Mouse (Mus musculus) thymus, adult 18-20 months (tissue): Measurements from ENCODE around the gene Kif1b.
"Not testable (repeated sequence)": the region's sequence is repeated elsewhere in the genome, so short reads cannot be mapped to it uniquely, and the experiment has no call there.

Experiments
- DNase-seq, 2 experiments: peaks; one replicate each; pipeline ENCODE4 v3.0.0; 2022; ENCODE audit warnings: mixed read lengths in 2 of 2

Kif1b gene

GRCm38 (mm10) chr4:149263218-149263617 lies 44.3 kb downstream of the Kif1b start:
- DNase-seq, result no peak

DNA sequence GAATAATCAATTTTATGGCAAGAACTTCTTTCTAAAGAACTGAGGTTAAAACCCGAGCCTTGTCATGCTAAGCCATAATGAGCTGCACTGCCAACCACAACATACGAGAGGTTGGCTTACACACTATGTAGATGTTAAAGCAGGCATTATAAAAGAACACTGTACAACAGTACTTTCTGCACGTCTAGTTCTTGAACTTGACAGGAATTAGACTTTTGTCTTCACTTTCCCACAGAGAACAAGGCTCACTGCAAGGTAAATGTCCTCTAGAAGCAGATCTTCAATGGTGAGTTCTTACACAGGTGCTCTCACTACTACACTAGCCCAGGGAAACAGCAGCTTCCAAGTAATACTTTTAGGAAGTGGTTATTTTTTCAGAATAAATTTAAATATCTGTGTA lies 46.0 kb downstream of the Kif1b start:
- no peak for DNase-seq

DNA sequence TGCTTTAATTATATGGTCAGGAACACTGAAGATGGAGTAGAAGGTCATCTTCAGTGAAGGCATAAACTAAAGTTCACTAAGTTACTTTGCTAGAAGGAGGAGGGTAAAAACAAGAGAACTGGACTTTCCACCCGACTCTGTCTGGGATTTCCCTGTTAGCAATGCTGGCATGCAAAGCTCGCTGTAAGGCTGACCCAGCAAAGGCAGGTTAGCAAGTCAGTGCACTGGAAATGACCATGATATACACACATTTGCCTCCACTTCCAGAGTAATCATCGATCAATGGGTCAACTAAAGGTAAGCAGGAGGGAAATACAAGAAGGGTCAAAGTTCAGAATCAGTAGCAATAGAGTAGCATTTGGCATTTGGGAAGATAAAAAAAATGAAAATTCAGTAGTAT lies 46.6 kb downstream of the Kif1b start:
- DNase-seq, result no peak

DNA sequence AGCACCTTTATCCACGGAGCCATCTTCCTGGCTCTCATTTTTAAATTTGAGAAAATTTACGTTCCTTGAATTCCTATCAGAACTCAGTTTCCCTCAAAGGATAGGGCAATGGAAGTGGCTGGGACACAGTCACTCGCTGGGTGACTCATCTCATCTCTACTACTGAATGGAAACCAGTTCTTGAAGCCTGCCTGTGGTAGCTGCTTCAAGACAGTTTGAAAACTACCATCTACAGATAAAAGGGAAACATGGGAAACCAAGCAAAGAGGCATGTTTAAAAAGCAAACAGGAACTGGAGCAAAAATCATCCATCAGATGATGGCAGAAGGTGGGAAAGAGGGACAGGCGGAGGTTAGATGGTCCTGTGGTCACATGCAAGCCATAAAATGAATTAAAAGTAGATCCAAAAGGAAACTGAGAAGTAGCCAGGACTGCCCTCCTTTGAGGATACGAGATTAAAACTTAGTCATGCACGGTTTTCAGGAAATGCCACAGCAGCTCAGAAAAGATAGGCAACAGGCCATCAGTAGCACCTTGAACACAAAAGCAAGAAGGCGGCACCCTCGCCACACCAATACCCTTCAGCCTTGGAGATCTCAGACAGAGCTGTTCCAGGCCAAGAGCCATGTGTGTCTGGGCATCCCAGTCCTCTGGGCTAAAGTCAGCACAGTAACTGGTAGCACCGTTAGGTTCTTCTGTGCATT lies 48.0 kb downstream of the Kif1b start:
- DNase-seq, result no peak

GRCm38 (mm10) chr4:149258926-149259325 lies 48.6 kb downstream of the Kif1b start:
- DNase-seq, result no peak

GRCm38 (mm10) chr4:149256511-149257300 lies 50.8 kb downstream of the Kif1b start:
- DNase-seq, result no peak

DNA sequence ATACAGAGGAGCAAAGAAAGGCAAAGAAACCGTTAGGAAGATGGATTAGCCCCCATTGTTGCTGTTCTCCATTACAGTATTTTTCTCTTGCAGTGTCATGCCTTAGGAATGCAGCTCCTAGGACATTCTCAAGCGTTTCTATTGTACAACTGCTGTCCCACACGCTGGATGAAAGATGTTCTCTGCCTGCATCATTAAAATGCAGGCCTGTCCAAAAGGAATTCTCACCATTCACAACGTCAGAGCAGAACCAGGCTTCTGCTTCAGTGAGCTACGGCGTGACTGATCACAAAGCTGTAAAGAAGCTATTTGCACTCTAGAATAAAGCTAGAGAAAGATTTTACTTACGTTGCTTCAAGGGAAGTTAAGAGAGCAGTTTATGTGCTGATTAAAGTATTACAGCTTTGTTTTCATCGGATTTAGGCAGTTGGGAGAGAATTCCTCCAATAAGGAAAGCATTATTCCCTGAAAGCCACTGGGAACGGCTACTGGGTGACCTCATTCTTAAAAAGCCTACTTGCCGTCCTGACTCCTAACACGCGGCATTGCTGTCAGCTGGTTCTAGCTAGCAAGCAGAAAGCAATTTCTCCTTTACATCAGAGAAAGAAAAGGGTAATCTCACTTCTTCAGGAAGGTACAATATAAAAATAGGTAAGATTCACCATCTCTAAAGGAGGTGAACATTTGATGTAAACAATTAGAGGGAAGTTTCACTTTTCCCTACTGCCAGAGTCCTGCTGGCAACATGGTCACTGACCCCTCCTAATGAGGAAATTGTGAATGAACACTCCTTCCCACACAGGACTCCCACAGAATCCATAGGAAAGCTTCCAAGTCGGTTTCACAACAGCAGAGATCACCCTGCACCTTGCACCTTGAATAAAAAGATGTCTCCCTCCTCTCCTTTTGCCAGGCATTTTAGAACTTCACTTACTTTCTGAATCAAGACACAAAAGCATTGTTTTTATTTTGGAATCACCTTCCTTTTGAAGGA lies 51.9 kb downstream of the Kif1b start:
- DNase-seq, result no peak

GRCm38 (mm10) chr4:149254827-149255226 lies 52.7 kb downstream of the Kif1b start:
- no peak for DNase-seq

GRCm38 (mm10) chr4:149249311-149249710 lies 58.2 kb downstream of the Kif1b start:
- no peak for DNase-seq

DNA sequence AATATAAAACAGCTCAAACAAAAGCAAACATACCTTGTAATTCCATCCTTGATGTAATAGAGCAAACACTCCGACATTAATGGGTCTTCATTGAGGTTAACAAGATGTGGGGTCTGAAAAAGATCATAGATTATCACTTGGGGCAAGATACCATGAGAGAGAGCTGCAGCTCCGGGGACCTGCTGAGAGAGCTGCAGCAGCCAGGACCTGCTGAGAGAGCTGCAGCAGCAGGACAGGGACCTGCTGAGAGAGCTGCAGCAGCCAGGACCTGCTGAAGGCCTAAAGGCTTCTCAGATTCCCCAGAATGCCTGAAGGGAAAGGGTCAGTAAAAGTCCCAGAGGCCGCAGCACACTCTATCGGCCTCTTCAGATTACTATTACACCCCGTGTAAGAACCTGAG lies 59.7 kb downstream of the Kif1b start:
- DNase-seq, result no peak

- DNase-seq, result no peak
Observed at GRCm38 (mm10) chr4:149247156-149247633, 60.3 kb downstream of the Kif1b start.

DNA sequence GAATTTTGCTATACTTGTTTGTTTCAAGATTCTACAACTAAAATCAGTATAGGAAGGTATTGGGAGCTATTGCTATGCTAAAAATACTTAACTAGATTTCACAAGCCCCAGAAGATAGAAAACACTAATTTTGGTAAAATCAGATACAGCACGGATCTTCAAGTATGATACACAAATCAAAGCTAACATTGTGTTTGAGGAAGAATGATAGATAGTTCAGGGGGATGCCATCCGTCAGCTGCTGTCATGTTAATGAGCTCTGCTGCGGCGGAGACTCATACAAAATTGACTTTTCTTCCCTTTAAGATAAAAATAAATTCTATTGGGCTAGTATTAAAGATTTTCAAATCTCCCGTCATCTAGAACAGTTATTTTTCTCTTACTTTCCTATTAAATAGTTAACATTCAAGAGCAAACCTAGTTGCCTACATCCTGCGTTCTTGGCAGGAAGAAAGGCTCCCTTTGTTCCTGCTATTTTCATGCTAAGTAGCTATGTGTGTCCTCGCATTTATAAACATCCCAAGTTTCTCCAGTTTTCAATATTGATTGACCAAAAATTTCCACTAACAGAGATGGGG lies 60.8 kb downstream of the Kif1b start:
- DNase-seq, result no peak

- DNase-seq, result no peak
Observed at GRCm38 (mm10) chr4:149237011-149237410, 70.5 kb downstream of the Kif1b start.

- no peak for DNase-seq
Observed at GRCm38 (mm10) chr4:149233938-149234337, 73.6 kb downstream of the Kif1b start.

DNA sequence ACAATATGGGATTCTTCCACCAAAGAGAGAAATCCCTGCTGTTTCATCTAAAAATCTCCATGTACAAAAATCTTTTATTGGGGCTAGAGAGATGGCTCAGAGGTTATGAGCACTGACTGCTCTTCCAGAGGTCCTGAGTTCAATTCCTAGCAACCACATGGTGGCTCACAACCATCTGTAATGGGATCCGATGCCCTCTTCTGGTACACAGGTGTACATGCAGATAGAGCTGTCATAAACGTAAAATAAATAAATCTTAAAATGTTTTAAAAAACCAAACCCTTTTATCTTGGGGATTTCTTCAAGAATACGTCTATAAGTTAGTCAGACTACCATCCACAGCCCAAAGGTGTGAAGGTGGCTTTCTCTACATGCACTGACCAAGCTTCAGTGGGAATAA lies 78.8 kb downstream of the Kif1b start:
- not testable (repeated sequence) for DNase-seq

- no peak for DNase-seq
Observed at GRCm38 (mm10) chr4:149228256-149228655, 79.2 kb downstream of the Kif1b start.

DNA sequence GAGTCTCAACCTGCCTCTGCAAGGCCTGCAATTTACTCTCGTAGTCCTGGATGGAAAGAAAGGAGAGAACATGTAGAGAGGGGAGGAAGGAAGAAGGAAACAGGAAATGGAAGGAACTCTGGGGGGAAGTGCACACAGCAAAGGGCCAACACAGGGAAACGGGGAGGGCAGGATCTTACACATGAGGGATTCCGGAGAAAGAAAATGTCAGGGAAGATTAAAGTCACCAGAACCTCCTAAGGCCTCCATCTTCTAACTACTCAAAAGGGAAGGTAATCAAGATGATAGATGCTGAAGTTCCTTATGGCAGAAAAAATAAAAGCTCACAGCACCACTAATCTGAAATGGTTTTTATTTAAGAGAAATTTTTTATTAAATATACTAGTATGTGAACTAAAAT lies 81.2 kb downstream of the Kif1b start:
- DNase-seq, result no peak

- no peak for DNase-seq
Observed at GRCm38 (mm10) chr4:149223453-149223852, 84.0 kb downstream of the Kif1b start.

- no peak for DNase-seq
Observed at GRCm38 (mm10) chr4:149220481-149220880, 87.0 kb downstream of the Kif1b start.

DNA sequence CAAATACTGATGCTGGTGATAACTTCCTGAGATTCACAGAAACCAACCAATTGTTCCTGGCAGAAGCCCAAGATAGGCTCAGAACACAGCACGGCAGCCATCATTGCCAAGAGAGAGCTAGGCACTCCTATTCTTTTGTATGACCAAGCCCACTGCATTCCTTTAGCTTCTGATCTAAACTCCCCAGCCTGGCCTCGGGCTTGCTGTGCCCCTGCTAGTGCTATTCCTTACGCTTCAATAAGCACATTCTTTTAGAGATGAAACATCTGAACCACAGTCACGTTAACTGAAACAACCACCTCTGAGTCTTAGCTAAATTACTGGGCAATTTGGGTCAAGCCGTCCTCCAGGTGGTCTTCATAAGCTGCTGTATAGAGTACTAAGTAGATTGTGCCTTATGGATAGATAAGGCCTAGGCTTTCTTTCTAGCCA lies 87.4 kb downstream of the Kif1b start:
- DNase-seq, result no peak

DNA sequence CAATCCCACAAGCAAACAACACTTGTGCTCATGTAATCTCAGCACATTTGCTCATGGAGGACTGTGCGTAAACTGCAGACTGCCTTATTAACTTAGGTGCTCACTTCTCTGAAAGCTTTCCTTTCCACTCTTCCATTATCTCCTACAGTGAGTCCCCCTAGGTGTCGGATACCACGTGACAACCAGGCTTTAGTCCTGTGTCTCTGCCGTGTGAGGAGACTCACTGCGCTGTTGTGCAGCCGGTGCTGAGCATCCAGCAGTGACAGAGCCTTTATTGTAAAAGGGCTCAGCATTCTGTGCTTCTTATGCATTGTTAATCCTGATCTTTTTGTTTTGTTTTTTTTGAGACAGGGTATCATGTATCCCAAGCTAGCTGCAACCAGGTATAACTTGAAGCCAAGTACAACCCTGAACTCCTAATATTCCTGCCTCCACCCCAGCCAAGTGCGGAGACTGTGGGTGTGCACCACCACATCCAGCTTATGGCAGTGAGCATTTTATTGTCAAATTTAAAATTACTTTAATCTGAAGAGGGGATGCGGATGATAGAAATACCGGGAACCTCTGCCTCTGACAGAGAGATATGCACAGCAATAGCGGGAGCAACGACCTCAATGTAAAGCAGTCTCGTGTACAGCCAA lies 88.0 kb downstream of the Kif1b start:
- no peak for DNase-seq

GRCm38 (mm10) chr4:149218476-149218875 lies 89.0 kb downstream of the Kif1b start:
- no peak for DNase-seq
